Mouse (Mus musculus): ENCODE measurements around the gene Gm49378. TPM values are rescaled to one million over a fixed set of nuclear protein-coding genes. Genes with fewer than 3 reads are reported as not detected.

The Gm49378 gene
- total RNA-seq, 2 experiments from 2014 or later: 3.2 to 5.5 TPM

GRCm38 (mm10) chr14:55635523-55636007 lies 2.1 kb downstream of the Gm49378 start, which contains the start of gene Ipo4:
Ipo4 (minus strand) TSS chr14:55635957.
- intact Hi-C loops (cut with DNase I): no loop called here
- peak; percentile 89 to 94 for DNase-seq (ENCODE audit: extremely low spot score in 1 of 2, low spot score in 2 of 2)

- intact Hi-C loops (cut with DNase I): no loop called here
- peak; percentile 20 to 51 for DNase-seq (ENCODE audit: extremely low spot score in 1 of 2, low spot score in 2 of 2)
Measured at GRCm38 (mm10) chr14:55634874-55635522, 2.7 kb downstream of the Gm49378 start.

- intact Hi-C loops (cut with DNase I): no loop called here
- no peak for DNase-seq (ENCODE audit: extremely low spot score in 1 of 2, low spot score in 2 of 2)
Measured at GRCm38 (mm10) chr14:55629312-55629711, 8.4 kb downstream of the Gm49378 start.

GRCm38 (mm10) chr14:55628077-55628827 lies 9.4 kb downstream of the Gm49378 start:
- intact Hi-C loops (cut with DNase I): no loop called here
- no peak for DNase-seq (ENCODE audit: extremely low spot score in 1 of 2, low spot score in 2 of 2)

GRCm38 (mm10) chr14:55618486-55619195 lies 19.1 kb downstream of the Gm49378 start:
- intact Hi-C loops (cut with DNase I): no loop called here
- DNase-seq (ENCODE audit: extremely low spot score in 1 of 2, low spot score in 2 of 2): peak in 1 of 2 experiments; percentile 23

- intact Hi-C loops (cut with DNase I): no loop called here
- peak in 1 of 2 experiments; percentile 51 for DNase-seq (ENCODE audit: extremely low spot score in 1 of 2, low spot score in 2 of 2)
Measured at GRCm38 (mm10) chr14:55617822-55618221, 19.9 kb downstream of the Gm49378 start, which contains the start of gene Rec8. Rec8 (plus strand) TSS chr14:55618037.

GRCm38 (mm10) chr14:55616844-55617243 lies 20.9 kb downstream of the Gm49378 start:
- intact Hi-C loops (cut with DNase I): no loop called here
- no peak for DNase-seq (ENCODE audit: extremely low spot score in 1 of 2, low spot score in 2 of 2)

GRCm38 (mm10) chr14:55615876-55616275 lies 21.8 kb downstream of the Gm49378 start:
- DNase-seq (ENCODE audit: extremely low spot score in 1 of 2, low spot score in 2 of 2): no peak

GRCm38 (mm10) chr14:55614565-55615178 lies 23.0 kb downstream of the Gm49378 start:
- DNase-seq (ENCODE audit: extremely low spot score in 1 of 2, low spot score in 2 of 2): no peak
- intact Hi-C loops (cut with DNase I): no loop called here

More at GRCm38 (mm10) chr14:55615876-55616275, 21.8 kb downstream of the Gm49378 start:
- intact Hi-C loops (cut with DNase I): no loop called here

- no peak for DNase-seq (ENCODE audit: extremely low spot score in 1 of 2, low spot score in 2 of 2)
- intact Hi-C loops (cut with DNase I): no loop called here
Measured at GRCm38 (mm10) chr14:55613346-55613745, 24.3 kb downstream of the Gm49378 start.

GRCm38 (mm10) chr14:55608339-55608738 lies 29.4 kb downstream of the Gm49378 start:
- no peak for DNase-seq (ENCODE audit: extremely low spot score in 1 of 2, low spot score in 2 of 2)
- intact Hi-C loops (cut with DNase I): no loop called here

GRCm38 (mm10) chr14:55605743-55606459 lies 31.8 kb downstream of the Gm49378 start:
- intact Hi-C loops (cut with DNase I): no loop called here
- DNase-seq (ENCODE audit: extremely low spot score in 1 of 2, low spot score in 2 of 2): no peak

GRCm38 (mm10) chr14:55604823-55605222 lies 32.9 kb downstream of the Gm49378 start:
- DNase-seq (ENCODE audit: extremely low spot score in 1 of 2, low spot score in 2 of 2): no peak
- intact Hi-C loops (cut with DNase I): no loop called here

- intact Hi-C loops (cut with DNase I): no loop called here
Measured at GRCm38 (mm10) chr14:55603633-55604576, 33.8 kb downstream of the Gm49378 start.

GRCm38 (mm10) chr14:55603271-55603632 lies 34.4 kb downstream of the Gm49378 start, which contains the start of gene Irf9:
Irf9 (plus strand) TSS chr14:55603571.
- intact Hi-C loops (cut with DNase I): no loop called here

More at GRCm38 (mm10) chr14:55603633-55604576, 33.8 kb downstream of the Gm49378 start:
- peak; percentile 86 to 92 for DNase-seq (ENCODE audit: extremely low spot score in 1 of 2, low spot score in 2 of 2)

GRCm38 (mm10) chr14:55598521-55599390 lies 38.9 kb downstream of the Gm49378 start:
- no peak for DNase-seq (ENCODE audit: extremely low spot score in 1 of 2, low spot score in 2 of 2)
- intact Hi-C loops (cut with DNase I): no loop called here

More at GRCm38 (mm10) chr14:55603271-55603632, 34.4 kb downstream of the Gm49378 start, which contains the start of gene Irf9:
- DNase-seq (ENCODE audit: extremely low spot score in 1 of 2, low spot score in 2 of 2): no peak
